ENCODE assay signal across 10 mouse cellular contexts in the genomic region with DNA sequence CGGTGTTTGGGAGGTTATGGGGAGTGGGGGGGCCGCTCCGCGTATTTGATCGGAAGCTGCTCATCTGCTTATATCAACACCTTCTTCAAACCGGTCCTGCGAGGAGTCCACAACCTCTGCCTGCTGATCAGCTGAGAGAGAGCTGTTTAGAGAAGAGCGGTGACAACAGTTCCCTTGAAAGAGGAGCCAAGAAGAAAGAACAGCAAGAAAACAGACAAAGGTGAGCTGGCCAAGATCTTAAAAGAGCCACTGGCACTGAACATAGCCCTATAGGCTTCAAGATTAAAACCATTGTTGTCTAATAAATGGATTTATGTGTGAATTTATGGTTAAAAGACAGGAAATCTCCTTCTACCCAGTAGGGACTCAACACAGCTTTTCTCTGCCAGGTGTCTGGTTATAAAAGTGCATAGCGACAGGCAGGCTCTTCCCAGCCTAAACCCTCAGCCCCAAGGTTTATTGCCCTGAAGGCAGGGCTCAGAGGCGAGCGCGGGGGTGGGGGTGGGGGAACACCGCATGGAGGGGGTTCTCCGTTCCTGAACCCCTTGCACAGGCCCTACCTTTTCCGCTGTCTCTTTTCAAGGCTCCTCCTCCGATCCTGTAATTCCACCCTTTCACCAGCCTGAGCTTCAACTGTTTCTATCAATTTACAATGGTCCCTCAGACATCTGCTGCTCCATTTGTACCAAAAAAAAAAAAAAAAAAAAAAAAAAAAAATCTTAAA.
DNase-seq lines count a peak whose midpoint lies in the region; ATAC-seq and TF ChIP-seq lines count a peak whose summit lies in the region.
"Had no signal": no experiment of that assay in that cellular context is flagged by ENCODE, and none has a peak within 500 bp of the region (broad histone marks: within the 10 kb centered on the region; RNA-seq: fewer than 3 reads in every experiment).

No protein-coding gene starts in this region.

- DNase-seq in cerebellum, postnatal 10 days, result peak; percentile 35 to 49
- DNase-seq in cerebellum, adult 11-12 months, result no peak
- DNase-seq in kidney, adult 11 months, result no peak
- no peak for DNase-seq in forebrain, postnatal 0 days
- peak; percentile 11 for DNase-seq in midbrain, embryonic 14.5 days
- no peak for DNase-seq in ovary, adult 18-20 months (ENCODE audit: low spot score)
- DNase-seq: B cell, adult 2 months; thymus, adult 18-20 months had no signal

- peak; percentile 35; the same call in 1 of the 2 replicates for ATAC-seq in kidney, embryonic 16.5 days (ENCODE audit: low FRiP score, low TSS enrichment)
- peak; percentile 56 for ATAC-seq in forebrain, postnatal 0 days
- ATAC-seq in midbrain, embryonic 14.5 days (ENCODE audit: low FRiP score, low TSS enrichment), result no peak
- no peak for ATAC-seq in megakaryocyte progenitor cell, adult 5-6 weeks (replicated peaks; ENCODE audit: poor library complexity)

- no peak overlapping the region for H3K27ac ChIP-seq in kidney, embryonic 16.5 days (ENCODE audit: low read length)
- H3K27ac ChIP-seq in forebrain, postnatal 0 days (ENCODE audit: low read depth, low read length), result no peak overlapping the region
- no peak overlapping the region for H3K27ac ChIP-seq in midbrain, embryonic 14.5 days (replicated peaks; ENCODE audit: low read depth, low read length)

- no peak overlapping the region; the same call in 1 of the 2 replicates for H3K4me2 ChIP-seq in kidney, embryonic 16.5 days (replicated peaks; ENCODE audit: low read depth, low read length)
- H3K4me2 ChIP-seq in forebrain, postnatal 0 days (ENCODE audit: low read depth), result peak overlapping the region; percentile 15; the same call in 1 of the 2 replicates
- no peak overlapping the region for H3K4me2 ChIP-seq in midbrain, embryonic 14.5 days (ENCODE audit: low read length)

- H3K4me3 ChIP-seq in kidney, embryonic 16.5 days (ENCODE audit: low read length), result no peak overlapping the region
- H3K4me3 ChIP-seq in forebrain, postnatal 0 days (ENCODE audit: low read depth, low read length), result no peak overlapping the region
- no peak overlapping the region for H3K4me3 ChIP-seq in midbrain, embryonic 14.5 days (replicated peaks; ENCODE audit: low read depth, low read length)

- H3K9me3 ChIP-seq in kidney, embryonic 16.5 days (ENCODE audit: low read length), result no peaks in the 10 kb centered on the region
- no peaks in the 10 kb centered on the region for H3K9me3 ChIP-seq in forebrain, postnatal 0 days (ENCODE audit: low read length)
- H3K9me3 ChIP-seq in midbrain, embryonic 14.5 days (ENCODE audit: control insufficient read depth, low read length), result no peaks in the 10 kb centered on the region

- H3K27me3 ChIP-seq in kidney, embryonic 16.5 days (ENCODE audit: insufficient read depth, low read length), result no peaks in the 10 kb centered on the region
- H3K27me3 ChIP-seq in forebrain, postnatal 0 days (ENCODE audit: insufficient read depth, low read length), result no peaks in the 10 kb centered on the region
- no peaks in the 10 kb centered on the region for H3K27me3 ChIP-seq in midbrain, embryonic 14.5 days (ENCODE audit: control insufficient read depth, insufficient read depth, low read length)

- WGBS in kidney, embryonic 16.5 days, result 43% methylated on average over 16 of the region's 16 CpGs
- WGBS in forebrain, postnatal 0 days, result 51% methylated on average over 16 of the region's 16 CpGs
- 58% methylated on average over 16 of the region's 16 CpGs for WGBS in midbrain, embryonic 14.5 days

- no peak overlapping the region for H3K9ac ChIP-seq in kidney, embryonic 16.5 days (replicated peaks; ENCODE audit: low read length)
- no peak overlapping the region for H3K9ac ChIP-seq in forebrain, postnatal 0 days
- H3K9ac ChIP-seq in midbrain, embryonic 14.5 days (replicated peaks; ENCODE audit: low read length), result no peak overlapping the region

- H3K36me3 ChIP-seq in kidney, embryonic 16.5 days (ENCODE audit: insufficient read depth, low read length), result no peaks in the 10 kb centered on the region
- H3K36me3 ChIP-seq in forebrain, postnatal 0 days (ENCODE audit: insufficient read depth), result no peaks in the 10 kb centered on the region
- H3K36me3 ChIP-seq in midbrain, embryonic 14.5 days (ENCODE audit: control insufficient read depth, insufficient read depth, low read length), result no peaks in the 10 kb centered on the region

- no peak for TF ChIP-seq CTCF in forebrain, postnatal 0 days (IDR thresholded peaks at IDR 0.05; ENCODE audit: low read depth)

- H3K4me1 ChIP-seq in kidney, embryonic 16.5 days (ENCODE audit: insufficient read depth, low read length), result no peaks in the 10 kb centered on the region
- H3K4me1 ChIP-seq in forebrain, postnatal 0 days (ENCODE audit: insufficient read depth), result no peaks in the 10 kb centered on the region
- 0 out of 2 replicates have a peak, but pooled peaks cover 3% of the 10 kb centered on the region for H3K4me1 ChIP-seq in midbrain, embryonic 14.5 days (ENCODE audit: control insufficient read depth, insufficient read depth, low read length)

Comparison
In these comparisons a context has a peak if more than half of its experiments do, and no peak if none do; other contexts are left out.
1. DNase-seq: peak in cerebellum, postnatal 10 days (2 of 2) and midbrain, embryonic 14.5 days (single experiment); none in cerebellum, adult 11-12 months (single experiment), kidney, adult 11 months (single experiment), forebrain, postnatal 0 days (single experiment) and ovary, adult 18-20 months (single experiment).
2. ATAC-seq: peak in kidney, embryonic 16.5 days (single experiment) and forebrain, postnatal 0 days (single experiment); none in midbrain, embryonic 14.5 days (single experiment) and megakaryocyte progenitor cell, adult 5-6 weeks (single experiment).